Mouse (Mus musculus): ENCODE measurements around the gene Hist1h2ac. TPM values are rescaled to one million over a fixed set of nuclear protein-coding genes. Genes with fewer than 3 reads are reported as not detected.
"Not testable (repeated sequence)": the region's sequence is repeated elsewhere in the genome, so short reads cannot be mapped to it uniquely, and the experiment has no call there.

Gene Hist1h2ac
- polyA plus RNA-seq, 1 experiment from 2014 or later, result 0.92 TPM

DNA sequence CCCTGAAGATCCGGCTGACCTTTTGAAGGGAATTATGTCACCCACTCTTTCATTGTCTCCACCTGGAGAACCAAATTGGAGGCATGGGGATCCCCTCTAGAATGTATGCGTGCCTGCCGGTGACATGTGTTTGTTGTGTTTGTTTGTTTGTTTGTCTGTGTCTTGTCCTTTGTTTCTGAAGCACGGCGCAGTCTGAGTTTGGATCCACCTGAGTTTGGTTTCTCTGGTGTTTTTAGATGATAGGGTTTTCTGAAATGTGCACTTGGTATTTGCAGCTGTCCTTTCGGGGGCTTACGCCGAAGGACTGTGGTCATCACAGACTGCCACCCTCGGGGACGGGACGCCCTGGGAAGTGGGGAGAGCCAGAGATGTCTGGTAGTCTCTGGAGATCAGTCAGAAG lies 33.4 kb upstream of the Hist1h2ac start:
- DNase-seq (ENCODE audit: low read depth, low spot score) (no peak), ATAC-seq (no peak)
- in situ Hi-C loops (cut with MboI; ENCODE audit: low pct_unique_long_range_greater_than_20kb), result no loop called here
- CTCF ChIA-PET, result interaction anchor here (1.1 to 1.5 kb wide), 2 partner anchors 13 to 16 kb away, joined by 4 read pairs; no protein-coding TSS in a partner anchor
- H3K27me3 ChIP-seq, result no peaks in the 10 kb centered on the region
- POLR2A ChIA-PET, result no interaction called here
- TF ChIP-seq CTCF (IDR thresholded peaks at IDR 0.05), result no peak

DNA sequence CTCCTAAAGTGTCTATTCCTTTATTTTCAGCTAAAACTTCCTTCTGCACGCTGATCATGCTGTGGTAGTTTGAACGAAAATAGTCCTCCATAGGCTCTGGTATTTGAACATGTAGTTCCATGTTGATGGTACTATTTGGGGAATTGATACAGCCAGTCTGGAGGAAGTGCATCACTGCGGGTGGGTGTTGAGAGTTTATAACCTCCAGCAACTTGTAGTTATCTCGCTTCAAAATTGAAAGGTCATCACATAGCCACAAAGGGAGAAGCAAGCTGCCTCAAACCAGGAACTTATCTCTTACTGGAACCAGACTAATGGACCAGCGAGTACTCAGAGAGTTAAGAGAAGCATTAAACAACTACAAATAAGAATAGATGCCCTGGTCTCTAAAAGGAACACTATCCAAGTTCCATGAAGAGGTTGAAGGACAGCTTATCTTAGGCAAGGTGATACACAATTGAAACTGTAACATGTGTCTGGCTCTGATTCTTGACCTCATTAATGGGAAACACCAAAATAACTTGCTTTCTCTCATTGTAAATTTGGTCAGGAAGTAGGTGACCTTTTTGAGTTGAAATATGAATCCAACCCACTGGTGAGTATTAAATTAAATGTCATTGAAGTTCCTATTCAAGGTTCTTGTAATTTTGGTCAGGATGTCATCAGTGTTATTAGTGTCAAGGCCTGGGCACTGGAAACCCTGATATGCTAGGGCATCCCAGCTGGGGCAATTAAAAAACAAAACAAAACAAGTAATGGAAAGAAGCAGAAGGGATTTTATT lies 32.7 kb upstream of the Hist1h2ac start:
- no peak for DNase-seq (ENCODE audit: low read depth, low spot score)
- in situ Hi-C loops (cut with MboI; ENCODE audit: low pct_unique_long_range_greater_than_20kb), result no loop called here
- POLR2A ChIA-PET, result no interaction called here
- no peaks in the 10 kb centered on the region for H3K27me3 ChIP-seq
- CTCF ChIA-PET, result no interaction called here
- no peak for TF ChIP-seq CTCF (IDR thresholded peaks at IDR 0.05)
- no peak for ATAC-seq

DNA sequence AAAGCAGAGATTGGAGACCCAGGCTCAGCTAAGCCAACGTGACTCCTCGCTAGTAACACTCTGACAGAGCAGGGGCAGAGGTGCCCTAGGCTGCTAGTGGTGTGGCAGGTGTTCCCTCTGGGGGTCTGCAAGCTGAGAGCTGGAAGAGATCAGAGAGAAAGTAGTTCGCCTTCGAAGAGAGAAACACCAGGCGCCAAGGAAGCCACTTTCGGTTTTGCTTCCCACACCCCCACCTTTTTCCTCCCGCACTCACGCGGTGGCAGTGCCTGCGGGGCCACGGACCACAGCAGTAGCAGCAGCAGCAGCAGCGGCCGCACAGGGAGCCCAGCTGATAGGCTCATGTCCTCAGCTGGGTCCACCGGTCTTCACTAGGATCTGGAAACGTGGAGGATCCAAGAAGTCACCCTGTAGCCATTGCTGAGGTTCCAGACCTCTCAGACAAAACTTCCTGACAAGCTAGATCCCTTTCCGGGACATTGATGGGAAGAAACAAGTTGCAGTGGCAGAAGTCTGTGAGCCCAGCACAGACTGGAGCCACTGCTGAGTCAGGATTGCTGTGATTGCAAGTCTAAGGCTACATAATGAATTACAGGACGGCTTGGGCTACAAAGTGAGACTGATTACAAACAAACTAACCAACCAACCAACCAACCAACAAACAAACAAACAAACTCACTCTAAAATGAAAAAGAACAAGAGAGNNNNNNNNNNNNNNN lies 26.8 kb upstream of the Hist1h2ac start, which contains the start of gene Hfe:
Gene Hfe (minus strand): TSS at position 481 of the 716 bp plus-strand sequence.
- CTCF ChIA-PET, result interaction anchor here (1.3 to 1.5 kb wide), 2 partner anchors 9 to 21 kb away, joined by 4 to 6 read pairs; no protein-coding TSS in a partner anchor
- POLR2A ChIA-PET, result no interaction called here
- no peak for TF ChIP-seq CTCF (IDR thresholded peaks at IDR 0.05)
- ATAC-seq, result peak; percentile 44
- in situ Hi-C loops (cut with MboI; ENCODE audit: low pct_unique_long_range_greater_than_20kb), result no loop called here
- no peak for DNase-seq (ENCODE audit: low read depth, low spot score)
- H3K27me3 ChIP-seq, result no peaks in the 10 kb centered on the region

DNA sequence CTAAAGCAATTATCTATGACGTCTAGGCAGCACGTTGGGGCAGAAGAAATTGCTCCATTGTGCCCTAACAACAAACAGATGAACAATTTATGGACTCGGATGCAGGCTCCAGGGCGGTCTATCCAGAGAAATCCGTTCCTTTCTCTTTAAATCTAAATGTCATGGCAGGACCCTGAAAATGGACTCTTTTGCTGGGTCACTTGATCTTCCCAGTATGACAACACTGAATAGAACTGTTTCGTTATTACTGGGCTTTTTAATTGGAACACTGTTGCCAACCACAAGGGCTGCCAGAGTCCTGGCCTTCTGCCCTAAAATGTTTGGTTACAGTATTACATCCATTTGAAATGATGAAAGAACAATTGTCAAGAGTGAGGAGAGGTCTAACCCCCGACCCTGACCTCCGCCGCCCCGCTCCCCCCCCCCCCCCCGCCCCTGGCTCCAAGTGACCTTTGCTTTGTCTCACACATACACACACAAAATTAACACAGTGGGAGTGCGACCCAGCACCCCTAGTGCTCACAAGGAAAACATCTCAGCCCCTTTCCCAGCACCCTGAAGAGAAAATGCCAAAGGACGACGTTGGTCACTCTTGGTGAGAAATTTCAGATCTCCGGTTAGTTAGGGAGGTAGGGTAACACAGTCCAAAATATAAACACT lies 26.1 kb upstream of the Hist1h2ac start:
- POLR2A ChIA-PET, result no interaction called here

DNA sequence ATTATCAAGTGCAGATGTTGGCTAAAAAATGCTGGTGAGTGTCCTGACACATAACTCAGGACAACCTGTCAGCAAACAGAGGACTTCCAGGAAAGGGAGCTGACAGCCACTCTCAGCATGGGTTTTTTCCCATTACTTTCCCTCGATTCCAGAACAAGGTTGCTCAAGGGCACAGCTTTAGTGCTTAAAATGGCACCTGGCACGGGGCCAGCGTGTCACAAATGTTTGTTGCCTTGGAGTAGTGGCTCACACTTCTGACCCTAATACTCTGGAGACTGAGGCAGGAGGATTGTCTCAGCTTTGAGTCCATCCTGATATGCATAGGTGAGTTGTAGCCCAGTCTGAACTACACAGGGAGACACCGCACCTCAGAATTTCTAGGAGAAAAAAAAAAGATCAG lies 24.9 kb upstream of the Hist1h2ac start:
- in situ Hi-C loops (cut with MboI; ENCODE audit: low pct_unique_long_range_greater_than_20kb), result no loop called here
- POLR2A ChIA-PET, result no interaction called here
- no peak for TF ChIP-seq CTCF (IDR thresholded peaks at IDR 0.05)
- CTCF ChIA-PET, result interaction anchor here (2.9 kb wide), 1 partner anchor 23 kb away, joined by 21 read pairs; no protein-coding TSS in a partner anchor
- DNase-seq (ENCODE audit: low read depth, low spot score), result no peak
- H3K27me3 ChIP-seq, result no peaks in the 10 kb centered on the region
- no peak for ATAC-seq

More for the DNA sequence above, 26.1 kb upstream of the Hist1h2ac start:
- H3K27me3 ChIP-seq, result no peaks in the 10 kb centered on the region
- no peak for DNase-seq (ENCODE audit: low read depth, low spot score)
- CTCF ChIA-PET, result interaction anchor here (1.3 to 2.9 kb wide), 2 partner anchors 9 to 22 kb away, joined by 6 to 21 read pairs; no protein-coding TSS in a partner anchor
- TF ChIP-seq CTCF (IDR thresholded peaks at IDR 0.05), result no peak
- in situ Hi-C loops (cut with MboI; ENCODE audit: low pct_unique_long_range_greater_than_20kb), result no loop called here
- no peak for ATAC-seq

DNA sequence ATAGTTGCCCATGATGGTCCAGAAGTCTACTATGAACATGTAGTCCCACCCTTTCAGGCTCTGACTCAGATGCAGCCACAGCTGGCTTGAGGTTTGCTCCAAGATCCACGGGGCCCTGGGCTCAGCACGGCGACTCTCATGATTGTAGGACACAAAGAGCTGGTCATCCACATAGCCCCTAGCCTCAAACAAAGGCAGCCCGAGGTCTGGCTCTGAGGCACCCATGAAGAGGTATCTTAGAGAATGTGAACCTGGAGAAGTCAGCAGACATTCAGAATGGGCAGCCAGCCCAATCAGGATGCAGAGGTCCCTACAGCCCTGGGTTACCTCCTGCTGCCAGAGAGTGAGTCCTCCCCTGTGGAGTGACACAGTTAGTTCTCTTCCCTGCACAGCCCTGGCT lies 24.3 kb upstream of the Hist1h2ac start:
- DNase-seq (ENCODE audit: low read depth, low spot score), result no peak
- no peak for ATAC-seq
- no peaks in the 10 kb centered on the region for H3K27me3 ChIP-seq
- ChIA-PET POLR2A (no interaction called here), CTCF (interaction anchor here (0.8 to 2.9 kb wide), 2 partner anchors 24 to 28 kb away, joined by 4 to 21 read pairs; no protein-coding TSS in a partner anchor)
- TF ChIP-seq CTCF (IDR thresholded peaks at IDR 0.05), result no peak
- in situ Hi-C loops (cut with MboI; ENCODE audit: low pct_unique_long_range_greater_than_20kb), result no loop called here

DNA sequence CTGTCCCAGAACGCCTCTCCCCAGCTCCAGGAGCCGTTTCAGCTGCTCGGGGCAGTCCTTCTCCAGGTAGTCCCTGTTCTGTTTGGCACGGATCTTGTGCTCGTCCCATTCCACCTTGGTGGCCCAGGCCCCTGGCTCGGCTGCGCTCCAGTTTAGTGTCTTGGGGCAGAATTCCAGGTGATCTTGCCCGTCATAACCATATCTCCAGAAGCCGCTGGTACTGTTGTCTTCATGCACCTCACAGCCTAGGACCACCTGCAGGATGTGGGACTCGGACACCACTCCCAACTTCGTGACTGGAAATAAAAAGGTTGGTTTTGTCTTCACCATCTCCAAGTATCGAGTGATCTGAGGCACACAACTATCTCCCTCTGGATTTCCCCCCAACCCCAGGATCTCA lies 23.0 kb upstream of the Hist1h2ac start:
- POLR2A ChIA-PET, result no interaction called here
- TF ChIP-seq CTCF (IDR thresholded peaks at IDR 0.05), result no peak
- in situ Hi-C loops (cut with MboI; ENCODE audit: low pct_unique_long_range_greater_than_20kb), result no loop called here
- CTCF ChIA-PET, result interaction anchor here (2.9 kb wide), 1 partner anchor 25 kb away, joined by 21 read pairs; no protein-coding TSS in a partner anchor
- DNase-seq (ENCODE audit: low read depth, low spot score) (no peak), ATAC-seq (no peak)
- no peaks in the 10 kb centered on the region for H3K27me3 ChIP-seq

DNA sequence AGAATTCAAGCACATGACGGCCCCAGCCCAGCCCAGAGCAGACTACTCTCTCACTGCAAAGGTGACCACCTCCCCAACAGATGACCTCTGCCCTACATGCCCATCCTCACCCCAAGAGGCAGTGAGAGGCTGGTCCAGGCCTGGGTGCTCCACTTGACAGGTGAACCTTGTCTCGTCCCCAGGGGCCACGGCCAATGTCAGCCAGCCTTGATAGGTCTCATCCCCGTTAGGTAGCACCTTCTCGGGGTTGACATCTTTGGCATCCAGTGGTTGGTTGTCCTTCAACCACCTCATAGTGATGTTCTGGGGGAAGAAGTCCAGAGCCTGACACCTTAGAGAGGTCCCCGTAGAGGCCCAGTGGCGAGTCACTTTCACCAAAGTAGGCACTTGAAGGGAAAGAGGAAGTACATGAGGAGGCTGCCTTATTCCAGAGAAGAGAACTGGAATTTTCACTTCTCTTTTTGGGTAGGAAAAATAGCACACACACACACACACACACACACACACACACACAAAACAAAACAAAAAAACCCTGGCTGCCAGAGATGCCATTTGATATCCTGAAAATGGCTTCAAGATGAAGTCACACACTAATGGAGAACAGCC lies 22.1 kb upstream of the Hist1h2ac start:
- POLR2A ChIA-PET, result no interaction called here
- DNase-seq (ENCODE audit: low read depth, low spot score) (no peak), ATAC-seq (no peak)
- TF ChIP-seq CTCF (IDR thresholded peaks at IDR 0.05), result no peak
- H3K27me3 ChIP-seq, result no peaks in the 10 kb centered on the region
- in situ Hi-C loops (cut with MboI; ENCODE audit: low pct_unique_long_range_greater_than_20kb), result no loop called here
- CTCF ChIA-PET, result no interaction called here

DNA sequence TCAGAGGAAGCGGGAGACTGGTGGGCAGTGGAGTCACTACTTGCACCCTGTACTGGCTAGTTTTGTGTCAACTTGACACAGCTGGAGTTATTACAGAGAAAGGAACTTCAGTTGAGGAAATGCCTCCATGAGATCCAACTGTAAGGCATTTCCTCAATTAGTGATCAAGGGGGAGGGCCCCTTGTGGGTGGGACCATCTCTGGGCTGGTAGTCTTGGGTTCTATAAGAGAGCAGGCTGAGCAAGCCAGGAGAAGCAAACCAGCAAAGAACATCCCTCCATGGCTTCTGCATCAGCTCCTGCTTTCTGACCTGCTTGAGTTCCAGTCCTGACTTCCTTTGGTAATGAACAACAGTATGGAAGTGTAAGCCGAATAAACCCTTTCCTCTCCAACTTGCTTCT lies 19.1 kb upstream of the Hist1h2ac start:
- ATAC-seq; DNase-seq (ENCODE audit: low read depth, low spot score); H3K27me3 ChIP-seq; POLR2A ChIA-PET; in situ Hi-C loops (cut with MboI; ENCODE audit: low pct_unique_long_range_greater_than_20kb): not testable (repeated sequence)
- CTCF ChIA-PET, result interaction anchor here (1.1 to 7.1 kb wide), 2 partner anchors 11 to 36 kb away, joined by 3 to 137 read pairs; partner anchors contain the start of genes Hist1h1c and Hist1h3c

DNA sequence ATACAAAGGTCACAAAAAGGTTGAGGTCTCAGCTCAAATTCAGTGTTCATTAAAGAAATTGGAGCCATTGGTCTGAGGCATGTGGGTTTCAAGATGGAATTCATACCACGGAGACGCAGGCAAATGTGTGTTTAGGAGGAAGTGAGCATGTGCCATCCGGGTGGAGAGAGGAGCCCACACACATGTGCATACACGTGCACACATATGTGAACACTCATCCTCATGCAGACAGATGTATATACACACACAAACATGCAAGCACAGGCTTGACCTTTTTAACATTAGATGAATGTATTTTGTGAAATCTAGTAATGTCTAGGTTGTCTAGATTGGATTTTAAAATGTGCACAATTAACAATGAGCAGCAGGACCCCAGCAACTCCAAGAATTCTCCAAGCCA lies 18.5 kb upstream of the Hist1h2ac start:
- no peak for DNase-seq (ENCODE audit: low read depth, low spot score)
- in situ Hi-C loops (cut with MboI; ENCODE audit: low pct_unique_long_range_greater_than_20kb), result no loop called here
- POLR2A ChIA-PET, result interaction anchor here (2.6 kb wide), 1 partner anchor 31 kb away, joined by 12 read pairs; no protein-coding TSS in a partner anchor
- ATAC-seq, result no peak
- CTCF ChIA-PET, result interaction anchor here (1.0 to 7.1 kb wide), 7 partner anchors 9 to 37 kb away, joined by 3 to 137 read pairs (median 6); partner anchors contain the start of genes Hfe, Hist1h1c and Hist1h3c
- TF ChIP-seq CTCF (IDR thresholded peaks at IDR 0.05), result no peak
- no peaks in the 10 kb centered on the region for H3K27me3 ChIP-seq

All from Patski (cell line).